Mouse (Mus musculus) splenic B cell, adult 2 months (primary cell): ENCODE results near the gene Sema6d.

Experiments
- DNase-seq: peaks from one replicate; pipeline ENCODE4 v3.0.0-alpha.2; 2011; ENCODE audit warnings: low read depth, low spot score
- H3K27me3 ChIP-seq: 2 replicates; pipeline ENCODE4 v1.6.1; 2012; ENCODE audit warnings: mild to moderate bottlenecking, low read length, moderate library complexity, mixed read lengths; ENCODE audit not compliant: control insufficient read depth, poor library complexity, insufficient read depth, severe bottlenecking
- H3K36me3 ChIP-seq: 2 replicates; pipeline ENCODE4 v1.6.1; 2012; ENCODE audit warnings: mild to moderate bottlenecking, low read length, moderate library complexity, mixed read lengths; ENCODE audit not compliant: control insufficient read depth, poor library complexity, insufficient read depth, severe bottlenecking

The Sema6d gene

DNA sequence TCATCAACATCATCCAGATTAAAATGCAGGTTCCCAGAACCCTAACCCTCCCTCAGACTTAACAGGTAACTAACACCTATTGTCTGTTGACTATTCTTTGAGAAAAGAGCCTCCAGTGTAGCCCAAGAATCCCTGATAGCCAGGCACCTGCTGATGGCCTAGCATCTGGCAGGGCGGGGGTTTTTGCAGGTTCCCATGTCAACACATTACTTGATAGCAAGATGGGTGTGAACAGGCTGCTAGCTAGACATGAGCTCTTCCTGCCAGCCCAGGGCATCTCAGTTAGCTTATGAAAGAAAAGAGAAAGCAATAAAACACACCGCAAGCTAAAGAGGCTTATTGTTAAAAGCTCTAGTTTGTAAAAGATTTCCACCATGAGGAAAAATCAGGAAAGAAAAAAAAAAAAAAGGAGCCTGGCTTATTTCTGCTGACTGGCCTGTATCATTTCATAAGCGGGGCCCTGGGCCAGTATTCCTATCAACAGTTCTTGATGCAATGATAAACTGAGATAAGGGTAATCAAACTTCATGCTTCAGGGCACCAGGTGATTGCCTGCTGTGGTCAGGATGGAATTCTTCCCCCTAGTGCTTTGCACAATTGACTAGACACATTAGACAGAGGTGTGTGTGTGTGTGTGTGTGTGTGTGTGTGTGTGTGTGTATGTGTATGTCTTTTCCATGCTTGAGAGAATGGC lies 528.9 kb downstream of the Sema6d start:
- no peaks in the 10 kb centered on the region for H3K27me3 ChIP-seq
- no peak for DNase-seq

DNA sequence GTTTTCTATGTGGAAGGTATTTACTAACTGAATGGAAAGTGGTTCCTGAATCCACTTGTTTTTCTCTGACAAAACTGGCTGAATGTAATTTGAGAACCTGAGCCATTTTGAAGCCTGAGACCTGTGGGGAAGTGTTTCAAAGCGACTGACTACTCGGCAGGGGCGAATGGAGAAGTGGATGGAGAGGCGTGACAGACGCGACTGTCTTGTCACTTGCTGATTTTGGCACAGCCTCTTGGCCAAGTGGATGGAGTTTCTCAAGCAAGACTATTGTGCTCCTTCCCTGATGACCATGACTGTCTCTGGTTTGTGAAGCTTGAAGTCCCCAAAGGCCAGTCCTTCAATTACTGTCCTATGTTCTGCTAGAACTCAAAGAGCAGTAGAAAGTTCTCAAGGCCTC lies 530.7 kb downstream of the Sema6d start:
- DNase-seq = no peak
- H3K36me3 ChIP-seq = no peaks in the 10 kb centered on the region
- no peaks in the 10 kb centered on the region for H3K27me3 ChIP-seq

More for the DNA sequence above, 528.9 kb downstream of the Sema6d start:
- no peaks in the 10 kb centered on the region for H3K36me3 ChIP-seq

DNA sequence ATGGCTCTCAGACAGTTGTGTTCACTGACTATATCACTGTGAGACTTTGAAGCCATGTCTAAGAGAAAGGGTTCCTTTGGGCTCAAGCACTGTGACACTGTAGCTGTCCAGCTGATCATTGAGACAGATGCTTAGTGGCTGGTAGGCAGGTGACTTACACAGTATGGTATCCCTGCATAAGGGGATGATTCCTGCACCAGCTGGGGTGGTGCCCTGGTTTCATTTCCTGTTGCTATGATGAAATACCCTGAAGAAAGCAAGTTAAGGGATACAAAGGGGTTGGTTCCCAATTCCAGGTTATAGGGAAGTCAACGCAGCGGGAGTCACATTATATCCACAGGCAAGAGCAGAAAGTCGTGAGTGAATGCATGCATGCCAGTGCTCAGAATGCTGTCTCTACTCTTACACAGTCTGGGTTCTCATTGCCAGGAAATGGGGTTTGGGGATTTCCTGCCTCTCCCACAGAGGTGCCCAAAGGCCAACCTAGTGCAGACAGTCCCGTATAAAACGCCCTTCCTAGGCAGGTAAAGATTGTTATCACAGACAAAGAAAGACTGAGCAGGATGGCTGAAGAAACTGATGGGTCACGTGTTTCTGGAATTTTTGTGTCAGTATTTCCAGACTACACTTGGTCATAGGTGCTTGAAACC lies 532.3 kb downstream of the Sema6d start:
- H3K27me3 ChIP-seq = no peaks in the 10 kb centered on the region
- peak; percentile 18 for DNase-seq
- no peaks in the 10 kb centered on the region for H3K36me3 ChIP-seq

- H3K36me3 ChIP-seq = no peaks in the 10 kb centered on the region
- no peak for DNase-seq
- no peaks in the 10 kb centered on the region for H3K27me3 ChIP-seq
Observed at GRCm38 (mm10) chr2:124624247-124624929, 534.6 kb downstream of the Sema6d start.

GRCm38 (mm10) chr2:124626425-124626824 lies 536.7 kb downstream of the Sema6d start:
- no peaks in the 10 kb centered on the region for H3K36me3 ChIP-seq
- no peak for DNase-seq
- no peaks in the 10 kb centered on the region for H3K27me3 ChIP-seq

GRCm38 (mm10) chr2:124627664-124628063 lies 537.9 kb downstream of the Sema6d start:
- no peak for DNase-seq
- Histone ChIP-seq H3K36me3 (no peaks in the 10 kb centered on the region), H3K27me3 (no peaks in the 10 kb centered on the region)

DNA sequence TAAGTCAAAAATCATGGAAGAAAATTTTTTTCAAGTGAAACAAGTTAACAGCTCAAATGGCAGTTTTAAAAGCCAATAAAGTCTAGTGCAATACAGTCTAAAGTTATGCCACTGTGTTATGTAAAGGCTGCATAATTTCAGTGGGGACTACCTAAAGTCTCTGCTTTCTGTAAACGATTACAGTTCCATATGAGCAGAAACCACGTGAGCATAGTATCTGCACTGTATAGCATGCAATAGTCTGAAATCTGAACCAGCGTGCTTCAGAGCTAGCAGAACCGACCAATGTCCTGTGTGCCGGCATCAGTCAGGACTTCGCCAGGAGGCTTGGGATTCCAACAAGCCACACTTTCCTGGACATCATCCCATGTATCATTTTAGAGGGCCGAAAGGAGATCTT lies 538.9 kb downstream of the Sema6d start:
- no peak for DNase-seq

DNA sequence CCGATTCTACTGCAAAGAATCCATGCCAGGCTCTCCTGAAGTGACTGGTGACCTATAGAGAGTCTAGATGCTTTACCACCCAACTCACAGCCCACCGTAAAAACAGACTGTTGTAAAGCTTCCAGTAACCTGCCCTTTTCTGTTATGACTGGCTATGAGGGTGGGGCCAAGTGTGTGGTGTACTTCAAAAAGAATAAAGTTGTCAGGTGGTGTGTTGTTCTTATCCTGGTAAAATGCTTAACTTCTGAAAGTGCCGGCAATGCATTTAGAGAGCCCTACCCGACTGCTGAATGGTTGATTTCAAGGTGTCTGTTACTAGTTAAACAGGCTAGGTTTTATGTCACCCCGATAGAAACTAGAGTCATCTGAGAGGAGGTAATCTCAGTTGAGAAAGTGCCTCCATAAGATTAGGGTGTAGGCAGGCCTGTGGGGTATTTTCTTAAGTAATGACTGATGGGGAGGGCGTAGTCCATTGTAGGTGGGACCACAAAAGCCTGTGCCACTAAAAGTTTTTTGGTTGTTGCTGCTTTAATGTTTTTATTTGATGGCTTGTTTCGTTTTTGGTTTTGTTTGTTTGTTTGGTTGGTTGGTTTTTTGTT lies 544.7 kb downstream of the Sema6d start:
- Histone ChIP-seq H3K36me3 (no peaks in the 10 kb centered on the region), H3K27me3 (no peaks in the 10 kb centered on the region)
- no peak for DNase-seq

More for the DNA sequence above, 538.9 kb downstream of the Sema6d start:
- Histone ChIP-seq H3K27me3 (no peaks in the 10 kb centered on the region), H3K36me3 (no peaks in the 10 kb centered on the region)

DNA sequence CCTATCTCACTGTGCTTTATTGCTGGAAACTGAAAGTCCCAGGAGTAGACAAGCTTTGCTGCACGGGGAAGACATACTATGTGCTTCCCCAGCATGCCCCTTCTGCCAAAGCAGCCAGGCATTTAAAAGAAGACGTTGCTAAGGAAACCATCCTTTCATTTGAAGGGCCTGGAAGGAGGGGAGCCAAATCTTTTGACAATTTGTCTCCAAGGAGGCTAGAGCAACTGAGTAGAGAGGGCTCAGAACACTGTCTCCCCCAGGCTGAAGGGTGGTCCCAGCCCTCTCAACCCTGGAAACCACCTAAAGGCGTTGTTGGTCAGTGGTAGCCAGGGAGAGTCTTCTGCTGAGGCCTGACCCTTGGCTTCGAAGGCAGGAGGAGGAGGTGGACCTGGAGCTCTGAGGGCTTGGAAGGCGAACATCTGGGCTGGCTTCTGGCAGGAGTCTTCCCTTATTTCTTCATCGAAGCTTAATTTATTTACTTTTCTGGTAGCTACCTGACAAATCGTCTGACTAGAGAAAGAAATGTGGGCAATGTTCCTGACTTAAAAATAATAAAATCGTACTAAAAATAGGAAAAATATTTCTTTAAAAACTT lies 545.6 kb downstream of the Sema6d start:
- Histone ChIP-seq H3K27me3 (no peaks in the 10 kb centered on the region), H3K36me3 (no peaks in the 10 kb centered on the region)
- no peak for DNase-seq

DNA sequence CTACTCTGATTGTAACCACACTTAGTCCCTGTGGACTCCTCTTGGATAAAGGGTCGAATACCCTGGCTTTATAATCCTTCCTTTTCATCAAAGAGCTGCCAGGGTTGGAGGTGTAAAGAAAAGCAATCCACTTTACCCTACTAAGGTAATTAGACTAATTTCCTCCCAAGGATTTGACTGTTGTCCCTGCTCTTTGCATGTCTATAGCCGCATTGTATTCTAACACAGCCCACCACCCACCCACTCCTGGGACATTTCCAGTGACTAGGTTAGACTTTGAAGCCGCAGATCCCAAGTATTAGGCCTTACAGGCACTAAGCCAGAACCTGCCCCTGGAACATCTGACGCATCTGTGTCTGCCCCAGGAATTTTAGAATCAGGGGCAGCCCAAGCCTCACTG lies 547.3 kb downstream of the Sema6d start:
- no peaks in the 10 kb centered on the region for H3K36me3 ChIP-seq

GRCm38 (mm10) chr2:124639221-124639963 lies 549.6 kb downstream of the Sema6d start:
- no peak for DNase-seq
- no peaks in the 10 kb centered on the region for H3K27me3 ChIP-seq
- H3K36me3 ChIP-seq = no peaks in the 10 kb centered on the region

More for the DNA sequence above, 547.3 kb downstream of the Sema6d start:
- DNase-seq = no peak
- H3K27me3 ChIP-seq = no peaks in the 10 kb centered on the region

GRCm38 (mm10) chr2:124640500-124641193 lies 550.9 kb downstream of the Sema6d start:
- Histone ChIP-seq H3K36me3 (no peaks in the 10 kb centered on the region), H3K27me3 (no peaks in the 10 kb centered on the region)
- DNase-seq = no peak

GRCm38 (mm10) chr2:124641194-124641558 lies 551.4 kb downstream of the Sema6d start:
- Histone ChIP-seq H3K27me3 (no peaks in the 10 kb centered on the region), H3K36me3 (no peaks in the 10 kb centered on the region)
- DNase-seq = no peak

- H3K36me3 ChIP-seq = no peaks in the 10 kb centered on the region
- H3K27me3 ChIP-seq = no peaks in the 10 kb centered on the region
- DNase-seq = no peak
Observed at GRCm38 (mm10) chr2:124642131-124642530, 552.4 kb downstream of the Sema6d start.
